Mouse (Mus musculus) neural tube, embryonic 12.5 days (tissue): ENCODE data around the gene Myg1. TPM values are rescaled to one million over a fixed set of nuclear protein-coding genes. Genes with fewer than 3 reads are reported as not detected.

Experiments
- ATAC-seq: fragments of 200-750 bp; cut with Nextera tagmentation; 2 replicates; pipeline ENCODE4 v1.8.0; 2017; ENCODE audit warnings: low read depth, mild to moderate bottlenecking, moderate TSS enrichment, moderate library complexity; ENCODE audit not compliant: low FRiP score
- H3K27ac ChIP-seq: fragments of 300-500 bp; sonication (generic); 2 replicates; pipeline ENCODE4 v1.5.1; 2016
- H3K27me3 ChIP-seq: fragments of 300-500 bp; sonication (generic); replicated peaks from 2 replicates; pipeline ENCODE4 v1.6.1; 2016; ENCODE audit warnings: mild to moderate bottlenecking
- H3K36me3 ChIP-seq: fragments of 300-500 bp; sonication (generic); 2 replicates; pipeline ENCODE4 v1.6.1; 2016; ENCODE audit warnings: mild to moderate bottlenecking
- H3K4me1 ChIP-seq: fragments of 300-500 bp; sonication (generic); 2 replicates; pipeline ENCODE4 v1.6.1; 2016
- H3K4me2 ChIP-seq: fragments of 300-500 bp; sonication (generic); replicated peaks from 2 replicates; pipeline ENCODE4 v1.6.1; 2016; ENCODE audit warnings: mild to moderate bottlenecking
- H3K4me3 ChIP-seq: fragments of 300-500 bp; sonication (generic); 2 replicates; pipeline ENCODE4 v1.5.1; 2016
- H3K9ac ChIP-seq: fragments of 300-500 bp; sonication (generic); 2 replicates; pipeline ENCODE4 v1.6.1; 2016; ENCODE audit warnings: mild to moderate bottlenecking
- H3K9me3 ChIP-seq: fragments of 300-500 bp; sonication (generic); 2 replicates; pipeline ENCODE4 v1.6.1; 2016; ENCODE audit warnings: mild to moderate bottlenecking
- WGBS: fragments of 180-500 bp; shearing (Covaris S2); methylation state at CpG from one replicate; pipeline ENCODE4 v1.1.7; 2016; 5-methylcytosine and 5-hydroxymethylcytosine counted together
- polyA plus RNA-seq: library from polyadenylated mRNA; unstranded; fragments of >200 nt; fragmentation: Nextera tagmentation; extraction: Ambion mirVana; gene quantifications from 2 replicates; pipeline ENCODE4 v1.2.1, GENCODE M21; 2016

Myg1 gene
- polyA plus RNA-seq, 1 experiment from 2014 or later = 94.9 TPM

DNA sequence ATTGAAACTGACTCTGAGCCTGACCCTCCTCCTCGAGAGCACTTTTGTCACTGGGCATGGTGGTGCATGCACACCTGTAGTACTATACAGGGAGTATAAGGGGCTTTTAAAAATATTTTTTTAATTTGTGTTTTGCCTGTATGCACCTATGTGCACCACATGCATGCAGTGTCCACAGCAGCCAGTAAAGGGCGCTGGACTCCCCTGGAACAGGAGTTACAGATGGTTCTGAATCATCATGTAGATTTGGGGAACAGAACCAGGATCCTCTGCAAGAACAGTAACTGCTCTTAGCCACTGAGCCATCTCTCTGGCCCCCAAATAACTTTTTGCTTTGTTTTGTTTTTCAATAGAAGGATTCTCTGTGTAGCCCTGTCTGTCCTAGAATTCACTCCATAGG, 20.7 kb downstream of the Myg1 start:
- WGBS = 62% methylated on average over 2 of the region's 2 CpGs
- H3K9me3 ChIP-seq = no peaks in the 10 kb centered on the region
- H3K4me2 ChIP-seq = no peak overlapping the region
- H3K4me3 ChIP-seq = no peak overlapping the region
- peaks cover 21% of the 10 kb centered on the region for H3K4me1 ChIP-seq
- no peak overlapping the region for H3K27ac ChIP-seq
- no peaks in the 10 kb centered on the region for H3K36me3 ChIP-seq
- H3K27me3 ChIP-seq = peaks cover 3% of the 10 kb centered on the region; the same call in 1 of the 2 replicates
- no peak for ATAC-seq
- no peak overlapping the region for H3K9ac ChIP-seq

DNA sequence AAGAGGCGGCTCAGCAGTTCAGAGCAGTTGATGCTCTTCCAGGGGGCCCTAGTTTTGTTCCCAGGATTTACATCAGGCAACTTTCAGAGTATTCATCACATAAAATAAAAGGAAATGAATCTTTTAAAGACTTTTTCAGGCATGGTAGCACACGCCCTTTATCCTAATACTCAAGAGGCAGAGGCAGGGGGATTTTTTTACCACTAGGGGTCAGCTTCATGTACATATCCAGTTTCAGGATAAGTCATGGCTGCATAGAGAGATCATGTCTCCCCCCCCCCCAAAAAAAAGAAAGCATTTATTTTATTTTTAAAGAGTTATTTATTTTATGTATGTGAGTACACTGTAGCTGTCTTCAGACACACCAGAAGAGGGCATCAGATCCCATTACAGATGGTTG, 22.5 kb downstream of the Myg1 start:
- WGBS = 90% methylated on average over 2 of the region's 2 CpGs
- no peak overlapping the region for H3K4me3 ChIP-seq
- no peak overlapping the region for H3K27ac ChIP-seq
- no peak overlapping the region for H3K9ac ChIP-seq
- ATAC-seq = no peak
- no peaks in the 10 kb centered on the region for H3K9me3 ChIP-seq
- no peak overlapping the region for H3K4me2 ChIP-seq
- H3K4me1 ChIP-seq = peaks cover 34% of the 10 kb centered on the region
- peaks cover 21% of the 10 kb centered on the region for H3K27me3 ChIP-seq
- no peaks in the 10 kb centered on the region for H3K36me3 ChIP-seq

- WGBS = under 1% methylated on average over 49 of the region's 49 CpGs
- peak overlapping the region; percentile 50 for H3K4me3 ChIP-seq
These were observed 23.8 kb downstream of the Myg1 start for GRCm38 (mm10) chr15:102355134-102355870.

DNA sequence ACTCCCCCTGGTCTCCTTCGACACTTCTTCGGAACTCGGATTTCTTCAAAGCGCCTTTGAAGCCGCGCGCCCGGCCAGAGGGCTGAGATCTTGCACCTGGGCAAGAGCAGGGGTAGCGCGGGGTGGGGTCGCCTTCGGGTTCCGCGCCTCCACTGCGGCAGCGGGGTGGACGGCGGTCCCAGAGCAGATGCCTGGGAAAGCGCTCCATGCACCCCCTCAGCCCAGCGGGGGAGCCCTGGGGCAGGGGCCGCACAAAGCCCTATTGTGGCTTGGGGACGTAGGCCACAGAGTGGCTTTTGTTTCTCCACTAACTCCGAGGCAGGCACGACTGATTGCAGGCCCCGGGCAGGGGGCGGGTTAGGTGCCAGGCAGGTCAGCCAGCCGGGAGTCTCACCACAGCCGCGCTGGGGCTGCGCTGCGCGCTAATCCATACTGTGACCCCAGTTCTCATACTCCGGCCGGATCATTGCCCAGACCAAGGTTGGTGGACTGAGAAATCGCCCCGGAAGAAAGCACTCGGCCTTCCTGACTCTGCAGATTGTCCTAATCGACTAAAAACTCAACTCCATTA, 24.4 kb downstream of the Myg1 start:
- H3K36me3 ChIP-seq = no peaks in the 10 kb centered on the region
- peak overlapping the region; percentile 81 for H3K9ac ChIP-seq
- peak; percentile 72 for ATAC-seq
- H3K4me2 ChIP-seq = peak overlapping the region; percentile 92
- peaks cover 31% of the 10 kb centered on the region for H3K4me1 ChIP-seq
- peak overlapping the region; percentile 50 for H3K4me3 ChIP-seq
- no peaks in the 10 kb centered on the region for H3K9me3 ChIP-seq
- 1% methylated on average over 38 of the region's 38 CpGs for WGBS
- H3K27ac ChIP-seq = peak overlapping the region; percentile 62; the same call in 1 of the 2 replicates
- peaks cover 27% of the 10 kb centered on the region for H3K27me3 ChIP-seq

More at GRCm38 (mm10) chr15:102355134-102355870, 23.8 kb downstream of the Myg1 start:
- H3K27ac ChIP-seq = peak overlapping the region; percentile 62
- H3K4me1 ChIP-seq = peaks cover 31% of the 10 kb centered on the region
- peaks cover 27% of the 10 kb centered on the region for H3K27me3 ChIP-seq
- H3K9ac ChIP-seq = peak overlapping the region; percentile 81
- peak overlapping the region; percentile 92 for H3K4me2 ChIP-seq
- no peaks in the 10 kb centered on the region for H3K36me3 ChIP-seq
- no peaks in the 10 kb centered on the region for H3K9me3 ChIP-seq
- peak; percentile 59 for ATAC-seq

- H3K4me3 ChIP-seq = 0 out of 2 replicates have a peak overlapping the region, but pooled peaks have one; percentile 50
- no peak overlapping the region for H3K9ac ChIP-seq
- peaks cover 27% of the 10 kb centered on the region for H3K27me3 ChIP-seq
- no peaks in the 10 kb centered on the region for H3K36me3 ChIP-seq
- H3K4me1 ChIP-seq = peaks cover 31% of the 10 kb centered on the region
- 15% methylated on average over 16 of the region's 16 CpGs for WGBS
- no peak overlapping the region for H3K27ac ChIP-seq
- peak overlapping the region; percentile 92 for H3K4me2 ChIP-seq
- ATAC-seq = no peak
- no peaks in the 10 kb centered on the region for H3K9me3 ChIP-seq
These were observed 25.2 kb downstream of the Myg1 start for GRCm38 (mm10) chr15:102356501-102357325.

DNA sequence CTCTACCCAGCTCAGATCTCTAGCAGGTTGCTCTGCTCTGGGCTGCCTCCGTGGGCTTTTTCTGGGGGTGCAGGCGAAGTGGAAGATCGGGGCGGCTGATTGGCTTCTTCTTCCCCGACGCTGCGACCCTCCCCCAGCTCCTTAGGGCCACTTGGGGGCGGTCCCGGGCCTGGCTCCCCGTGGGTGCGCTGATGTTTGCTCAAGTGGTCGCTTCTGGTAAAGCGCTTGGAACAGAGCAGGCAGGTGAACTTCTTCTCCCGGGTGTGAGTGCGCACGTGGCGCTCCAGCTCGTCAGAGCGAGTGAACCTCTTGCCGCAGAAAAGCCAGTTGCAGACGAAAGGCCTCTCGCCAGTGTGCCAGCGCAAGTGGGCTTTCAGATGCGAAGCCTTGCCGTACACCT, 26.6 kb downstream of the Myg1 start:
- Histone ChIP-seq H3K9ac (0 out of 2 replicates have a peak overlapping the region, but pooled peaks have one; percentile 3), H3K4me2 (peak overlapping the region; percentile 49), H3K9me3 (no peaks in the 10 kb centered on the region), H3K27me3 (peaks cover 31% of the 10 kb centered on the region), H3K4me3 (peak overlapping the region; percentile 18; the same call in 1 of the 2 replicates), H3K27ac (no peak overlapping the region), H3K4me1 (peaks cover 35% of the 10 kb centered on the region), H3K36me3 (no peaks in the 10 kb centered on the region)
- ATAC-seq = no peak
- 2% methylated on average over 25 of the region's 25 CpGs for WGBS

DNA sequence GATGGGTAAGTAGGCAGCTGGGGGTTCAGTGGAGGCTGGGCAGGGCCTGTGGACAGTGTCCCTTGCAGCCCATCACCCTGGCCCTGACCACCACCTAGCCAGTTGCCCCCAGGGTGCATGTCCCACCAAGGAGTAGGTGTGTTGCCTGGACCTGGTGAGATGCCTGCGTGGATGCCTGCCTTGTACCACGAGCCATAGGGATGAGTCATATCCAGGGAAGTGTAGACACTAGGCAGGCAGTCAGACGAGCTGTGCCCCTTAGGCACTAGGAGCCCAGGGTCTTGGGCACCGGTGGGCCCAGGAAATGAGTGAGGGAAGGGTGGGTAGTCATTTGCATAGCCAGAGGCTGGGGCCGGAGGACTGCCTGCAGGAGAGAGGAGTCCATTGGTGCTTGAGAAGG, 27.3 kb downstream of the Myg1 start:
- H3K27ac ChIP-seq = no peak overlapping the region
- H3K4me1 ChIP-seq = peaks cover 35% of the 10 kb centered on the region
- ATAC-seq = no peak
- no peaks in the 10 kb centered on the region for H3K36me3 ChIP-seq
- no peak overlapping the region for H3K4me3 ChIP-seq
- 15% methylated on average over 5 of the region's 5 CpGs for WGBS
- H3K9ac ChIP-seq = 0 out of 2 replicates have a peak overlapping the region, but pooled peaks have one; percentile 3
- peak overlapping the region; percentile 49 for H3K4me2 ChIP-seq
- no peaks in the 10 kb centered on the region for H3K9me3 ChIP-seq
- H3K27me3 ChIP-seq = peaks cover 31% of the 10 kb centered on the region

DNA sequence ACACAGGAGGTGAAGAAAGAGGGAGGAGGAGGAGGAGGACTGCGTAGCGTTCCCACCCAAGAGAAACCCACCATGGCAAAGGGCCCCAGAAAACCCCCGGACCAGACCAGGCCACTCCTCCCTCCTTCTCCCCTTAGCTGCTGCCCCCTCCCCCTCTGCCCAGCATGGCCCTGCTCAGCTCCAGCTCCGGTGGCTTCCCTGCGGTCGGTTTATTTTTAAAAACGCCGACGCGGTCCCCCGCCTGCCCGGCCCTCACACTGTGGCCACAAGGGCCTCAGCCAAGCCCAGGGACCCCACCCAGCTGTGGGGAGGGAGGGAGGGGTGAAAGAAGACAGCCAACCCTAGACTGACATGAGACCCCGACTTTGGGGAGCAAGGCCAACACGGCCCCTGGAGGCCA, 31.1 kb downstream of the Myg1 start:
- Histone ChIP-seq H3K27me3 (peaks cover 37% of the 10 kb centered on the region), H3K4me3 (0 out of 2 replicates have a peak overlapping the region, but pooled peaks have one; percentile 5), H3K9me3 (no peaks in the 10 kb centered on the region), H3K9ac (no peak overlapping the region), H3K27ac (no peak overlapping the region), H3K4me1 (peaks cover 34% of the 10 kb centered on the region), H3K4me2 (peak overlapping the region; percentile 40), H3K36me3 (no peaks in the 10 kb centered on the region)
- no peak for ATAC-seq
- WGBS = 13% methylated on average over 14 of the region's 14 CpGs

GRCm38 (mm10) chr15:102364678-102365077, 33.2 kb downstream of the Myg1 start:
- ATAC-seq = no peak

DNA sequence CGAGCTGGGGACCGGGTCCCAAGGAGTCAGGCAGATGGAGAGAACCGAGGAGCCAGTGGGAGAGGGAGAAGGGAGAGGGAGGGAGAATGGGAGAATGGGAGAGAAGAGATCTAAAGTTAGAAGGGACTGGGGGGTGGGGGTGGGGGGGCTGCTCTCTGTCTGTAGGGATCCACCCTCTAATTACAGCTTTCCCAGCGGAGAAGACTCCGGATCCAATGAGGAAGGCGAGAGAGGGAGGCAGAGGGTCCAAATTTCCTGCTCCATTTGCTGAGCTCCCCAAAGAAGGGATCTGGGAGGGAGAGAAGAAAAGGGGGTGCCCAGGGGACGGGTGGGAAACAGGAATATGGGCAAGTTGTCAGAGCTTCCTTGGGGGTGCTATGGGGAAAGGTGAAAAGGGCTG, 34.7 kb downstream of the Myg1 start:
- ATAC-seq = no peak
- 9% methylated on average over 7 of the region's 7 CpGs for WGBS
- Histone ChIP-seq H3K27ac (no peak overlapping the region), H3K27me3 (peaks cover 17% of the 10 kb centered on the region), H3K9me3 (no peaks in the 10 kb centered on the region), H3K4me3 (0 out of 2 replicates have a peak overlapping the region, but pooled peaks have one; percentile 16), H3K36me3 (no peaks in the 10 kb centered on the region), H3K9ac (peak overlapping the region; percentile 45; the same call in 1 of the 2 replicates), H3K4me1 (peaks cover 28% of the 10 kb centered on the region), H3K4me2 (peak overlapping the region; percentile 55)

More at GRCm38 (mm10) chr15:102364678-102365077, 33.2 kb downstream of the Myg1 start:
- no peak overlapping the region for H3K27ac ChIP-seq
- WGBS = 95% methylated on average over 1 of the region's 1 CpGs
- no peak overlapping the region for H3K4me2 ChIP-seq
- H3K36me3 ChIP-seq = no peaks in the 10 kb centered on the region
- no peak overlapping the region for H3K9ac ChIP-seq
- H3K4me3 ChIP-seq = no peak overlapping the region
- peaks cover 17% of the 10 kb centered on the region for H3K27me3 ChIP-seq
- H3K4me1 ChIP-seq = peaks cover 18% of the 10 kb centered on the region
- H3K9me3 ChIP-seq = no peaks in the 10 kb centered on the region

DNA sequence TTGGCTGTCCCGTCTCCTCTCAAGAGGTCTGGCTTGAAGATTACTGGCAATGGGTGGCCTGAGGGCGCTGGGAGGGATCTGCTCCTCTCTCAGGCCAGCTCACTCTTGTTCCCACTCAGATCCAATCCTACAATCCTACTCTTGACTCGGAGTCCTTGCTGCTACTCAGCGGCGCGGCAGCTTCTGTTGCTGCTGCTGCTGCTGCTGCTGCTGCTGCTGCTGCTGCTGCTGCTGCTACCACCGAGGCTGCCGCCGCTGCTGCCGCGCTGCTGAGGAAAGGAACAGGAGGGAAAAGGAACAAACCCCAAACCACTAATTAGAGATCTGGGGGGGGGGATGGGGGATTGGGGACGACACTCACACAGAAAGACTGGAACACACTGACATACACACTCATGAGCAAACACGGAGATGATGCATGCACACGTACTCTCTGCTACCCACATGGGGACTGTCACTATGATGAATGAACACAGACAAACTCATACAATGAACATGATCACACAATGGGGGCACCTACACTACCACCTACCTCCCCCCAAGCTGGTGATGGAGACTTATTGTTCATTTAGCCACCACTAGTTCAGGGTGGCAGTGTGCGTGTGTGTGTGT, 35.3 kb downstream of the Myg1 start, which contains the start of gene Sp7:
Gene Sp7, minus strand, starts transcription at position 450 of the 612 bp plus-strand sequence.
- no peak within 1 kb of the TSS for H3K27ac ChIP-seq

More for the DNA sequence above, 35.3 kb downstream of the Myg1 start, which contains the start of gene Sp7:
- Histone ChIP-seq H3K36me3 (no peaks in the 10 kb centered on the region), H3K27me3 (peaks cover 17% of the 10 kb centered on the region), H3K9ac (peak within 1 kb of the TSS; percentile 45), H3K9me3 (no peaks in the 10 kb centered on the region), H3K4me2 (peak within 1 kb of the TSS; percentile 55), H3K4me1 (peaks cover 28% of the 10 kb centered on the region), H3K4me3 (peak within 1 kb of the TSS; percentile 16; the same call in 1 of the 2 replicates)
- 0 out of 2 replicates have a peak, but pooled peaks have one; percentile 22 for ATAC-seq
- WGBS = 5% methylated on average over 15 of the region's 15 CpGs
